Mouse (Mus musculus): ENCODE measurements around the gene Faim2. TPM values are rescaled to one million over a fixed set of nuclear protein-coding genes. Genes with fewer than 3 reads are reported as not detected.

Gene Faim2
- total and polyA plus RNA-seq, 3 experiments, result 0.17 TPM; not detected in 2

DNA sequence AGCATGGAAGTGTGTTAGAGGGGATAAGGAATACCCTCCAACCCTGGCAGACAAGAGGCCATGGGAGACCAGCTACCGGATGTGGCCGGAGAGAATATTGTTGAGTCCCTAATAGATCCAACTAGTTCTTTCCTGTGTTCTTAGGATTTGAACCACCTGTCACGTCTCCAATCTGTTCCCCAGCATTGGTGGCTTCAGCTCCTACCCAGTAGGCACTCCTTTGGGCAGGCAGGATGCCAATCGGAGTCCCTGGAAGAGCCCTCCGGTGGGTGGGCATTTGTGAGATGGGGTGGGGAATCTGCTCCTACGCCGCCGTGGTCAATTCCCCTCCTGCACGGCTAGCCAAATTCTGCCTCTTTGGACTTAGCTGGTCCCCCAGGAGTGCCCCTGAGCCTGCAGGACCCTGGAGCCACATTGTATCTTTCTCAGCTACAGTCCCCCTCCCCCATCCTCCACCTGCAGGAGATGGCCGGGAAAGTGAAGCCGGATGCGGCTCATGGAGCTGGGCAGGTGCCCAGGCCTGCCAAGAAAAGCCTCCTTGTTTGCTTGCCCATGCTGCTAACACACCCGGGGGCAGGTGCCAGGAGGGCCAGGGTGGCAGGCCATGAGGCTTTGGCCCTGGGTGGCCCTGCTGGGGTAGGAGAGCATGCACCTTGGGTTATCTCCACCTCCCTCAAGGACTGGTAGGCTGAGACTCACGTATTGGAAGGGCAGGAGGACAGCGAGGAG lies 16.0 kb downstream of the Faim2 start:
- H3K4me2 ChIP-seq (ENCODE audit: insufficient read depth, low read depth, poor library complexity, severe bottlenecking), result no peak overlapping the region
- no peak for TF ChIP-seq EP300 (IDR thresholded peaks at IDR 0.05; ENCODE audit: low read length)
- no peak overlapping the region for H3K4me3 ChIP-seq (replicated peaks in 1 of 3; ENCODE audit: low read depth in 2 of 3, low read length in 2 of 3, poor library complexity in 1 of 3)
- peaks cover 3% of the 10 kb centered on the region for H3K9me3 ChIP-seq (replicated peaks; ENCODE audit: low read length)
- no peaks in the 10 kb centered on the region for H3K36me3 ChIP-seq (replicated peaks in 1 of 2; ENCODE audit: control insufficient read depth in 1 of 2, insufficient read depth in 1 of 2, low read length in 1 of 2)
- DNase-seq (ENCODE audit: extremely low read depth), result no peak
- peaks cover 0 to 4% of the 10 kb centered on the region in 2 experiments; a peak in 1 of 4 replicates for H3K4me1 ChIP-seq (ENCODE audit: control insufficient read depth in 1 of 2, insufficient read depth in 2 of 2)
- in situ Hi-C loops (cut with MboI; ENCODE audit: low pct_ligation_motif_present, low pct_unique_long_range_greater_than_20kb, low sequenced_read_pairs) (no loop called here), dilution Hi-C loops (cut with MboI; ENCODE audit: extremely low pct_ligation_motif_present, extremely low pct_unique_long_range_greater_than_20kb, low sequenced_read_pairs) (no loop called here)
- no peak overlapping the region for H3K9ac ChIP-seq (ENCODE audit: insufficient read depth, low read depth)
- peaks cover 94% of the 10 kb centered on the region for H3K27me3 ChIP-seq (replicated peaks)
- H3K79me2 ChIP-seq (replicated peaks; ENCODE audit: control insufficient read depth, extremely low read depth, insufficient read depth, poor library complexity, severe bottlenecking), result no peaks in the 10 kb centered on the region
- H3K27ac ChIP-seq (ENCODE audit: insufficient read depth, low read depth), result no peak overlapping the region

DNA sequence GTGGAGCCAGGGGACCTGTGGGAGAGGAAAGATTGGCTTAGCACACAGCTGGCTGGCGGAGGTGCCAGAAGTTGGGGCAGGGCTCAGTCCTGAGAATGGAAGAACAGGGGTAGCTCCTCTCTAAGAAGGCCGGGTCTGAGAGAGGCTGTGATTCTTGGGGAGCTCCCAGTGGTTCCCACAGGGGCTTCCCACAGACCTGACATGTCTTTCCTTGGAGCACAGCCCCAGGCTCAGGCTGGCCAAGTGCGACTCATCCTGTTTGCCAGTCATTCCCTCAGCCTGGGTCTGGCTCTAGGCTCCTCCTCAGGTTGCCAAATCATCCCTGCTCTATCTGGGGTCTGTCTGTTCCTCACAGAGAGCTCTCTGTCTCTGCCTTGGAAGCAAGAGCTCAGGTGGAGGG lies 17.3 kb downstream of the Faim2 start:
- Histone ChIP-seq H3K36me3 (replicated peaks in 1 of 2; ENCODE audit: control insufficient read depth in 1 of 2, insufficient read depth in 1 of 2, low read length in 1 of 2) (no peaks in the 10 kb centered on the region), H3K27ac (ENCODE audit: insufficient read depth, low read depth) (no peak overlapping the region), H3K4me2 (ENCODE audit: insufficient read depth, low read depth, poor library complexity, severe bottlenecking) (no peak overlapping the region), H3K79me2 (replicated peaks; ENCODE audit: control insufficient read depth, extremely low read depth, insufficient read depth, poor library complexity, severe bottlenecking) (no peaks in the 10 kb centered on the region), H3K9me3 (replicated peaks; ENCODE audit: low read length) (no peaks in the 10 kb centered on the region), H3K27me3 (replicated peaks) (peaks cover 92% of the 10 kb centered on the region), H3K9ac (ENCODE audit: insufficient read depth, low read depth) (no peak overlapping the region), H3K4me1 (ENCODE audit: control insufficient read depth in 1 of 2, insufficient read depth in 2 of 2) (peaks cover 0 to 4% of the 10 kb centered on the region in 2 experiments; a peak in 1 of 4 replicates), H3K4me3 (replicated peaks in 1 of 3; ENCODE audit: low read depth in 2 of 3, low read length in 2 of 3, poor library complexity in 1 of 3) (no peak overlapping the region)
- TF ChIP-seq MXI1 (IDR thresholded peaks at IDR 0.05; ENCODE audit: low read depth, low read length) (no peak), RCOR1 (conservative IDR thresholded peaks at IDR 0.05; ENCODE audit: low read depth, low read length) (no peak), MAFK (IDR thresholded peaks at IDR 0.05; ENCODE audit: insufficient replicate concordance, low read length) (no peak), TBP (conservative IDR thresholded peaks at IDR 0.05; ENCODE audit: low read depth, low read length) (no peak), IRF4 (IDR thresholded peaks at IDR 0.05; ENCODE audit: low read depth, low read length) (no peak), KAT2A (IDR thresholded peaks at IDR 0.05; ENCODE audit: insufficient replicate concordance, low read length) (no peak), SIN3A (IDR thresholded peaks at IDR 0.05; ENCODE audit: low read length) (no peak), JUND (conservative IDR thresholded peaks at IDR 0.05; ENCODE audit: low read depth, low read length) (no peak)
- DNase-seq (ENCODE audit: extremely low read depth), result no peak
- in situ Hi-C loops (cut with MboI; ENCODE audit: low pct_ligation_motif_present, low pct_unique_long_range_greater_than_20kb, low sequenced_read_pairs) (no loop called here), dilution Hi-C loops (cut with MboI; ENCODE audit: extremely low pct_ligation_motif_present, extremely low pct_unique_long_range_greater_than_20kb, low sequenced_read_pairs) (no loop called here)

DNA sequence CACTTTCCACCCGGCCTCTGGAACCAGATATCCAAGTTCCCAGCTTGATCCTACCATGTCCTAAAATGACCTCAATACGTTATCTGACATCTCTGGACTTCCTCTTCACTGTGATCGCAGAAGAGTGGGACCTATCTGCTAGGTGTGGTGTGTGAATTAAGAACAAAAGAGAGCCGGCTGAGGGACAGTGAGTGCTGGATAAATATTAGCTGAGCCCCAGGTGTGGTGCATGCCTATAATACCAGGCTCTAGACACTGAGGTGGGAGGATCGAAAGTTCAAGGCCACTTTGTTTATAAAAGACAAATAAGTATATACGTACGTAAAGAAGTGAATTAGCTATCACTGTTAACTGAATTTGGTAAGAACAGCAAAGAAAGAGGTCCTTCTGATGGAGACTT lies 18.1 kb downstream of the Faim2 start:
- H3K4me2 ChIP-seq (ENCODE audit: insufficient read depth, low read depth, poor library complexity, severe bottlenecking), result no peak overlapping the region
- H3K9me3 ChIP-seq (replicated peaks; ENCODE audit: low read length), result no peaks in the 10 kb centered on the region
- no peaks in the 10 kb centered on the region for H3K36me3 ChIP-seq (replicated peaks in 1 of 2; ENCODE audit: control insufficient read depth in 1 of 2, insufficient read depth in 1 of 2, low read length in 1 of 2)
- H3K79me2 ChIP-seq (replicated peaks; ENCODE audit: control insufficient read depth, extremely low read depth, insufficient read depth, poor library complexity, severe bottlenecking), result no peaks in the 10 kb centered on the region
- no peak for TF ChIP-seq RCOR1 (conservative IDR thresholded peaks at IDR 0.05; ENCODE audit: low read depth, low read length)
- no peak for TF ChIP-seq BHLHE40 (IDR thresholded peaks at IDR 0.05; ENCODE audit: low read depth, low read length)
- no peak for TF ChIP-seq NELFE (IDR thresholded peaks at IDR 0.05; ENCODE audit: low read depth, low read length)
- no peak for TF ChIP-seq SMC3 (IDR thresholded peaks at IDR 0.05; ENCODE audit: low read depth, low read length)
- no peak for TF ChIP-seq CHD1 (IDR thresholded peaks at IDR 0.05; ENCODE audit: low read depth, low read length)
- TF ChIP-seq POLR2AphosphoS2 (IDR thresholded peaks at IDR 0.05; ENCODE audit: low read depth, low read length), result no peak
- TF ChIP-seq ELF1 (IDR thresholded peaks at IDR 0.05; ENCODE audit: low read depth, low read length), result no peak
- no peak for TF ChIP-seq MYC (IDR thresholded peaks at IDR 0.05; ENCODE audit: low read depth, low read length)
- TF ChIP-seq ETS1 (conservative IDR thresholded peaks at IDR 0.05; ENCODE audit: low read depth, low read length), result no peak
- no peak for TF ChIP-seq CHD2 (IDR thresholded peaks at IDR 0.05; ENCODE audit: low read length)
- no peak for TF ChIP-seq TCF12 (IDR thresholded peaks at IDR 0.05; ENCODE audit: low read depth, low read length)
- TF ChIP-seq ZKSCAN1 (IDR thresholded peaks at IDR 0.05; ENCODE audit: borderline replicate concordance, low read depth, low read length), result no peak
- peaks cover 92% of the 10 kb centered on the region for H3K27me3 ChIP-seq (replicated peaks)
- peaks cover 0 to 4% of the 10 kb centered on the region in 2 experiments; a peak in 1 of 4 replicates for H3K4me1 ChIP-seq (ENCODE audit: control insufficient read depth in 1 of 2, insufficient read depth in 2 of 2)
- DNase-seq (ENCODE audit: extremely low read depth), result no peak
- no peak overlapping the region for H3K4me3 ChIP-seq (replicated peaks in 1 of 3; ENCODE audit: low read depth in 2 of 3, low read length in 2 of 3, poor library complexity in 1 of 3)
- dilution Hi-C loops (cut with MboI; ENCODE audit: extremely low pct_ligation_motif_present, extremely low pct_unique_long_range_greater_than_20kb, low sequenced_read_pairs), result no loop called here
- no peak overlapping the region for H3K9ac ChIP-seq (ENCODE audit: insufficient read depth, low read depth)
- H3K27ac ChIP-seq (ENCODE audit: insufficient read depth, low read depth), result no peak overlapping the region
- in situ Hi-C loops (cut with MboI; ENCODE audit: low pct_ligation_motif_present, low pct_unique_long_range_greater_than_20kb, low sequenced_read_pairs), result no loop called here

All from CH12.LX (cell line).